Mouse (Mus musculus) intestine, embryonic 14.5 days (tissue): ENCODE measurements at regions not wholly inside any gene's neighbourhood (a gene's known extent, or its start where the extent isn't known, plus 50 kb on each side); places are given as distances from the start of the nearest gene placed in this dataset.

Source experiments
- ATAC-seq: fragments of 200-750 bp; cut with Nextera tagmentation; replicated peaks from 2 replicates; pipeline ENCODE4 v1.8.0; 2017; ENCODE audit warnings: low read depth, moderate number of reproducible peaks, moderate TSS enrichment, moderate library complexity; ENCODE audit not compliant: low FRiP score, low TSS enrichment
- DNase-seq: peaks from one replicate; pipeline ENCODE4 v3.0.0-alpha.2; 2018; ENCODE audit warnings: low spot score
- H3K27ac ChIP-seq: fragments of 300-500 bp; sonication (generic); 2 replicates; pipeline ENCODE4 v1.5.1; 2014; ENCODE audit warnings: low read depth, mild to moderate bottlenecking, control low read depth
- H3K27me3 ChIP-seq: fragments of 300-500 bp; sonication (generic); replicated peaks from 2 replicates; pipeline ENCODE4 v1.6.1; 2014; ENCODE audit warnings: low read length, control low read depth; ENCODE audit not compliant: control insufficient read depth, insufficient read depth
- H3K36me3 ChIP-seq: fragments of 300-500 bp; sonication (generic); 2 replicates; pipeline ENCODE4 v1.6.1; 2014; ENCODE audit warnings: low read length, control low read depth; ENCODE audit not compliant: control insufficient read depth, insufficient read depth
- H3K4me1 ChIP-seq: fragments of 300-500 bp; sonication (generic); replicated peaks from 2 replicates; pipeline ENCODE4 v1.6.1; 2014; ENCODE audit warnings: low read length, control low read depth, mixed read lengths; ENCODE audit not compliant: control insufficient read depth, insufficient read depth
- H3K4me2 ChIP-seq: fragments of 300-500 bp; sonication (generic); 2 replicates; pipeline ENCODE4 v1.6.1; 2014; ENCODE audit warnings: low read length
- H3K4me3 ChIP-seq: fragments of 300-500 bp; sonication (generic); 2 replicates; pipeline ENCODE4 v1.5.1; 2014; ENCODE audit warnings: low read depth, low read length, control low read depth, mixed read lengths
- H3K9ac ChIP-seq: fragments of 300-500 bp; sonication (generic); 2 replicates; pipeline ENCODE4 v1.6.1; 2014; ENCODE audit warnings: mild to moderate bottlenecking, low read length
- H3K9me3 ChIP-seq: fragments of 300-500 bp; sonication (generic); 2 replicates; pipeline ENCODE4 v1.6.1; 2016; ENCODE audit warnings: low read length, control low read depth; ENCODE audit not compliant: control insufficient read depth
- WGBS: fragments of 180-500 bp; shearing (Covaris S2); extraction: QIAGEN DNeasy Blood & Tissue Kit; methylation state at CpG from one replicate; pipeline ENCODE4 v1.1.7; 2014; 5-methylcytosine and 5-hydroxymethylcytosine counted together

DNA sequence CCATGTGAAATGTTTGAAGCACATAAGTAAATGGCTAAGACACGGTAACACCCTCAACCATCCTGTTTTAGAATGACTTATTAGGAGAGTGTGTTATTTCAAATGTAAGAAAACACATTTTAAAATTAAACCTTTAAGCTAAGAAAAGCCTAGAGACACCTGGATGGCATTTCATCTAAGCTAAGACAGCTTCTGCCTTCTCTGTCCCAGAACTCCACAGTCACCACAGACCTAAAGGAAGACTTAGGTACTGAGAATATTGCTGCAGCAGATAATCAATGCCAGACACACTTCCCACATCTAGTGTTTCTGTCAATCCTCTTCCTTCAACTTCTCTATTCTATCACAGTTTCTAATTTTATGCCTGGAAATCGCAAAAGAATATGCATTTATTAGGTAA, 704.4 kb upstream of the Chordc1 start:
- Histone ChIP-seq H3K36me3 (no peaks in the 10 kb centered on the region), H3K4me3 (no peak overlapping the region), H3K9ac (no peak overlapping the region), H3K4me2 (no peak overlapping the region), H3K9me3 (no peaks in the 10 kb centered on the region), H3K4me1 (no peaks in the 10 kb centered on the region), H3K27me3 (no peaks in the 10 kb centered on the region), H3K27ac (no peak overlapping the region)
- no peak for DNase-seq
- 89% methylated on average over 2 of the region's 2 CpGs for WGBS
- no peak for ATAC-seq

DNA sequence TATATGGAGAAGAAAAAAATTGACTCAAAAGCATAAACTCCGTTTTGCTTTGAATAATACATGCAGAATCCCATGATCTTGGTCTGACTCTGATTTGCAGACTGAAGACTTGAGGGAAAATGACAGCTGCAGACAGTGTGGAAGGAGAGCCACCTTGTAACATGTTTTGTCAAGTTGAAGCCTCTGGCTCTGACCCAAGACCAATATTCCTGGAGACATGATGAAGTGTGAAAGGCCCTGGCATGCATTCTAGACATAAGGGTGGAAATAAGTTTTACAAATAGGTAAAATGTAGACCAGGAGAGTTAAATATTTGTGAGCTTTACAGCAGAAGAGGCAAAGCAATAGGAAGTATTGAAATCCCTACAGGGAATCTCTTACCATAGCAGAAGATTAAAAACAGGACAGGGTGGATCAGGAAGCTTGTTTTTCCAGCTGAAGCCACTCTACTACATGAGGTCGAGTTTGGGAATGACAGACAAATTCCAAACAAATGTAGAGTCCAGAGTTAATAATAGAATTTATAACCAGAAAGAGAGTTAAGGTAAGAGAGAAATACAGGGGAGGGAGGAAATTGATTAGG, 703.9 kb upstream of the Chordc1 start:
- Histone ChIP-seq H3K36me3 (no peaks in the 10 kb centered on the region), H3K27ac (no peak overlapping the region), H3K4me2 (no peak overlapping the region), H3K27me3 (no peaks in the 10 kb centered on the region), H3K4me3 (no peak overlapping the region), H3K9ac (no peak overlapping the region), H3K9me3 (no peaks in the 10 kb centered on the region), H3K4me1 (no peaks in the 10 kb centered on the region)
- no peak for DNase-seq
- 59% methylated on average over 2 of the region's 2 CpGs for WGBS
- no peak for ATAC-seq

DNA sequence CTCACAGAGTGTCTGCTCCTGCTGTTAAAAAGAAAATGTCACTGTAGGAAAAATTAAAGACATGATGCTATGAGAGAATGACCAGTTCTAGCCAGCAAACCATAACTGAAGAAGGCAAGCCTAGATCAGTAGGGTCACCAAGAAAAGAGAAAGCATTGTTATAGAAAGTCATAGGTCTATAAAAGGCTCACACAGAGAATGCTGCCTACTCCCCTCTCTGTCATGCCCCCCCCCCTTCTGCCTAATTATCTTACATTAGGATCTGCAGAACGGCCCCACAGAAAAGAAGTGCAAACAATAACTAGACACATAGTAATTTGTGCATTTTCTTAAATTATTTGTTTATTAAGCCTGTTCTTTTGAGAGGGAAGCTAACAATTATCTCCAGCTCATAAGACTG, 680.8 kb upstream of the Chordc1 start:
- ATAC-seq (no peak), DNase-seq (no peak)
- H3K27me3 ChIP-seq, result no peaks in the 10 kb centered on the region
- H3K4me3 ChIP-seq, result no peak overlapping the region
- no peaks in the 10 kb centered on the region for H3K9me3 ChIP-seq
- H3K36me3 ChIP-seq, result no peaks in the 10 kb centered on the region
- H3K27ac ChIP-seq, result no peak overlapping the region
- H3K4me1 ChIP-seq, result no peaks in the 10 kb centered on the region
- no peak overlapping the region for H3K4me2 ChIP-seq
- no peak overlapping the region for H3K9ac ChIP-seq
- 64% methylated on average over 1 of the region's 1 CpGs for WGBS

- no peak for ATAC-seq
- Histone ChIP-seq H3K27me3 (no peaks in the 10 kb centered on the region), H3K9me3 (no peaks in the 10 kb centered on the region), H3K4me1 (no peaks in the 10 kb centered on the region), H3K4me2 (no peak overlapping the region), H3K4me3 (no peak overlapping the region), H3K9ac (no peak overlapping the region), H3K36me3 (no peaks in the 10 kb centered on the region), H3K27ac (no peak overlapping the region)
- WGBS, result 94% methylated on average over 1 of the region's 1 CpGs
- DNase-seq, result no peak
Measured at GRCm38 (mm10) chr9:17642513-17642912, 649.4 kb upstream of the Chordc1 start.

- Histone ChIP-seq H3K9me3 (no peaks in the 10 kb centered on the region), H3K4me3 (no peak overlapping the region), H3K36me3 (no peaks in the 10 kb centered on the region), H3K27me3 (no peaks in the 10 kb centered on the region), H3K27ac (no peak overlapping the region), H3K4me1 (no peaks in the 10 kb centered on the region), H3K9ac (no peak overlapping the region), H3K4me2 (no peak overlapping the region)
- ATAC-seq (no peak), DNase-seq (no peak)
- WGBS, result 84% methylated on average over 4 of the region's 4 CpGs
Measured at GRCm38 (mm10) chr9:17645882-17646626, 645.9 kb upstream of the Chordc1 start.

DNA sequence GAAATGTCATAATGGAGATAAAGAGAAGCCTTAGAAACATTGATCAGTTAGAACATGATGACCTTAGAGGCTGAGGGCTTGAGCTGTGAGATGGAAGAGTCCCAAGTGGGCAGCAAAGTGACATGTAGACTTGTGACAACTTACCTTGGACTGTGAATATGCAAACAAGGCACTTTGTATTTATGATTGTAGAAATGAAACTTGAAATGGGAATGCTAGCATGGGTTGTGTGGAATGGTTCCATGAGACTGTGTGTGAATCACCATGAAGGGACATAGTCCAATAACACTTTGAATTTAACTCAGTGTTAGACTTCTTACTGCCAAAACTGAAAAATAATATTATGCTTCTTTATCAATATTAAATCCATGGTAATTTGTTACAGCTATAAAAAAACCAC, 638.1 kb upstream of the Chordc1 start:
- ATAC-seq (no peak), DNase-seq (no peak)
- Histone ChIP-seq H3K9me3 (no peaks in the 10 kb centered on the region), H3K4me3 (no peak overlapping the region), H3K36me3 (no peaks in the 10 kb centered on the region), H3K9ac (no peak overlapping the region), H3K4me1 (no peaks in the 10 kb centered on the region), H3K4me2 (no peak overlapping the region), H3K27ac (no peak overlapping the region), H3K27me3 (no peaks in the 10 kb centered on the region)

GRCm38 (mm10) chr9:17664113-17664512, 627.8 kb upstream of the Chordc1 start:
- ATAC-seq, result no peak
- 67% methylated on average over 1 of the region's 1 CpGs for WGBS

DNA sequence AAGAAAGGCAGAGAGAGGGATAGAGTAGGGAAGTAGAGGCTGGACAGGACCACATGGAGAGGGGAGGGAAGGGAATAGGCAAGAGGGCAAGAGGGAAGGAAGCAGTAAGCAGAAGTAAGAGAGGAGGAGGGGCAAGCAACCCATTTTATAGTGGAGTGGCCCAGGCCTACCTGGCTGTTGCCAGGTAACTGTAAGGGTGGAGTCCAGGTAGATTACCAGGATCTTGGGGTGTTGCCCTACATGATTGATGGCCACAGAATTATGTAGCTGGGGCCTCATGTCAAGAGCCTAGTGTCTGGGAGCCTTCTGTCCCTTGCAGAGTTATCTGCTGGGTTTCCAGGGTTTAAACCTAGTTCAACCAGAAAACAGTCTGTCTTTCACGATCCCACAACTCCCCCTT, 623.7 kb upstream of the Chordc1 start:
- H3K36me3 ChIP-seq, result no peaks in the 10 kb centered on the region

More at GRCm38 (mm10) chr9:17664113-17664512, 627.8 kb upstream of the Chordc1 start:
- no peaks in the 10 kb centered on the region for H3K9me3 ChIP-seq
- no peaks in the 10 kb centered on the region for H3K27me3 ChIP-seq
- no peak overlapping the region for H3K4me3 ChIP-seq
- H3K36me3 ChIP-seq, result no peaks in the 10 kb centered on the region
- H3K4me1 ChIP-seq, result no peaks in the 10 kb centered on the region
- H3K27ac ChIP-seq, result no peak overlapping the region
- no peak overlapping the region for H3K9ac ChIP-seq
- no peak overlapping the region for H3K4me2 ChIP-seq
- DNase-seq, result no peak

DNA sequence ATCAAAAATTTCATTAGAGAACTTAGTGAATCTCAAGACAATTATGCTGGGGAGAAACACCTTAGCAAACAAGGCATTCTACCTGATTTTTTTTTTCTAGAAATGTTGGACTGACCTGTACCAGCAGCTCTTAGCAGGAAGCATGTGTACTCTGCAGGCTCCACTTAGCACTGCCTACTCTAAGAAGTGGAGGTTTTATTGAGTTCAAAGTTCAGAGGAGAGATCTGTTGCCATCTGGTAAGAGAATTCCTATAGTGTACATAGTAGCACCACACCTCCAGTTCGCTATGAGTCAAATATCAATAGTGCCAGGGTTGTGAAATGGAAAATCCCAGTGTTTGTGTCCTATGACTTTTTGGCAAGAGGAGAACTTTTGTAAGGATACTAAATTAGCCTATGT, 616.4 kb upstream of the Chordc1 start:
- DNase-seq (no peak), ATAC-seq (peak; percentile 99)
- no peaks in the 10 kb centered on the region for H3K27me3 ChIP-seq
- H3K4me3 ChIP-seq, result no peak overlapping the region
- no peaks in the 10 kb centered on the region for H3K9me3 ChIP-seq
- no peak overlapping the region for H3K9ac ChIP-seq
- H3K4me1 ChIP-seq, result no peaks in the 10 kb centered on the region
- WGBS, result 43% methylated on average over 1 of the region's 1 CpGs
- H3K36me3 ChIP-seq, result no peaks in the 10 kb centered on the region
- H3K27ac ChIP-seq, result no peak overlapping the region
- no peak overlapping the region for H3K4me2 ChIP-seq

More for the DNA sequence above, 623.7 kb upstream of the Chordc1 start:
- Histone ChIP-seq H3K27ac (no peak overlapping the region), H3K4me3 (no peak overlapping the region), H3K9me3 (no peaks in the 10 kb centered on the region), H3K27me3 (no peaks in the 10 kb centered on the region), H3K4me1 (no peaks in the 10 kb centered on the region), H3K4me2 (no peak overlapping the region), H3K9ac (no peak overlapping the region)
- DNase-seq (no peak), ATAC-seq (no peak)
- WGBS, result 72% methylated on average over 1 of the region's 1 CpGs
